In genomic region chr4:130309254-130309653, GRCm38 (mm10) we compare ENCODE assay signal across 7 mouse cellular contexts. TPM values are rescaled to one million over a fixed set of nuclear protein-coding genes. Genes with fewer than 3 reads are reported as not detected.
DNase-seq lines count a peak whose midpoint lies in the region; ATAC-seq and TF ChIP-seq lines count a peak whose summit lies in the region.

No protein-coding gene starts in this region.

- ATAC-seq in hindbrain, embryonic 15.5 days (ENCODE audit: low FRiP score, low read depth): peak; percentile 47; the same call in 1 of the 2 replicates
- no peak for ATAC-seq in neural tube, embryonic 14.5 days (ENCODE audit: low read depth)

- peak overlapping the region; percentile 97 for H3K27ac ChIP-seq in left cerebral cortex, adult 2 months
- H3K27ac ChIP-seq in forebrain, embryonic 10.5 days: no peak overlapping the region
- H3K27ac ChIP-seq in hindbrain, embryonic 15.5 days (replicated peaks): peak overlapping the region; percentile 79
- no peak overlapping the region for H3K27ac ChIP-seq in neural tube, embryonic 14.5 days (ENCODE audit: low read depth, low read length)

- H3K4me3 ChIP-seq in left cerebral cortex, adult 2 months: peak overlapping the region; percentile 85
- peak overlapping the region; percentile 64 for H3K4me3 ChIP-seq in forebrain, embryonic 10.5 days
- H3K4me3 ChIP-seq in hindbrain, embryonic 15.5 days: peak overlapping the region; percentile 66
- H3K4me3 ChIP-seq in neural tube, embryonic 14.5 days (ENCODE audit: low read depth, low read length): peak overlapping the region; percentile 41

- 47% methylated on average over 8 of the region's 8 CpGs for WGBS in forebrain, embryonic 10.5 days
- WGBS in hindbrain, embryonic 15.5 days: 39% methylated on average over 8 of the region's 8 CpGs
- WGBS in neural tube, embryonic 14.5 days: 46% methylated on average over 8 of the region's 8 CpGs

- peaks cover 24% of the 10 kb centered on the region for H3K4me1 ChIP-seq in forebrain, embryonic 10.5 days
- peaks cover 31% of the 10 kb centered on the region for H3K4me1 ChIP-seq in hindbrain, embryonic 15.5 days (replicated peaks)
- 0 out of 2 replicates have a peak, but pooled peaks cover 2% of the 10 kb centered on the region for H3K4me1 ChIP-seq in neural tube, embryonic 14.5 days (ENCODE audit: control insufficient read depth, insufficient read depth, low read length)

- H3K27me3 ChIP-seq in forebrain, embryonic 10.5 days (ENCODE audit: poor library complexity, severe bottlenecking): peaks cover 79% of the 10 kb centered on the region
- peaks cover 7% of the 10 kb centered on the region; the same call in 1 of the 2 replicates for H3K27me3 ChIP-seq in hindbrain, embryonic 15.5 days
- H3K27me3 ChIP-seq in neural tube, embryonic 14.5 days (ENCODE audit: control insufficient read depth, insufficient read depth, low read length): peaks cover 9% of the 10 kb centered on the region

- no peak for TF ChIP-seq CTCF in left cerebral cortex, adult 2 months (IDR thresholded peaks at IDR 0.05)

- intact Hi-C loops in left cerebral cortex, adult 2 months (cut with DNase I): no loop called here
- intact Hi-C loops in left cerebral cortex, postnatal 14 days (cut with DNase I): no loop called here
- intact Hi-C loops in left cerebral cortex, postnatal 10 days (cut with DNase I): loop anchor here (5.0 kb wide), 1 partner anchor 112 kb away; no protein-coding TSS in a partner anchor

- peaks cover 6% of the 10 kb centered on the region; the same call in 1 of the 2 replicates for H3K36me3 ChIP-seq in forebrain, embryonic 10.5 days (replicated peaks)
- H3K36me3 ChIP-seq in hindbrain, embryonic 15.5 days: 0 out of 2 replicates have a peak, but pooled peaks cover 7% of the 10 kb centered on the region
- H3K36me3 ChIP-seq in neural tube, embryonic 14.5 days (ENCODE audit: control insufficient read depth, insufficient read depth, low read length): peaks cover 4% of the 10 kb centered on the region; the same call in 1 of the 2 replicates

- H3K4me2 ChIP-seq in hindbrain, embryonic 15.5 days: peak overlapping the region; percentile 90
- H3K4me2 ChIP-seq in neural tube, embryonic 14.5 days (ENCODE audit: low read depth, low read length): peak overlapping the region; percentile 84

- H3K9me3 ChIP-seq in forebrain, embryonic 10.5 days: no peaks in the 10 kb centered on the region
- H3K9me3 ChIP-seq in hindbrain, embryonic 15.5 days: no peaks in the 10 kb centered on the region
- no peaks in the 10 kb centered on the region for H3K9me3 ChIP-seq in neural tube, embryonic 14.5 days (ENCODE audit: control insufficient read depth, low read length)

- DNase-seq in left cerebral cortex, adult 2 months (ENCODE audit: extremely low spot score in 1 of 2, low spot score in 2 of 2): no peak
- DNase-seq in left cerebral cortex, postnatal 14 days (ENCODE audit: low spot score in 2 of 2): no peak
- DNase-seq in forebrain, embryonic 10.5 days (ENCODE audit: extremely low spot score, low spot score): no peak
- DNase-seq in left cerebral cortex, adult 11 months (ENCODE audit: low spot score): no peak
- no peak for DNase-seq in left cerebral cortex, postnatal 10 days (ENCODE audit: extremely low spot score in 1 of 2, low spot score in 2 of 2)

- H3K9ac ChIP-seq in hindbrain, embryonic 15.5 days: peak overlapping the region; percentile 81
- peak overlapping the region; percentile 69 for H3K9ac ChIP-seq in neural tube, embryonic 14.5 days (replicated peaks; ENCODE audit: low read depth, low read length)

RNA-seq across cellular contexts. Expression of gene Gm10570, which starts 0.8 kb away (rescaled TPM):
- total RNA-seq in left cerebral cortex, adult 2 months (2021): 1 to 10 TPM; 1.0 to 2.3 TPM
- total RNA-seq in left cerebral cortex, postnatal 14 days (2021): not detected
- not detected in 2 replicates for polyA plus RNA-seq in forebrain, embryonic 10.5 days (2016; fragmentation: Nextera tagmentation; extraction: Ambion mirVana)
- 1.9 TPM in 2 replicates for polyA plus RNA-seq in hindbrain, embryonic 15.5 days (2015; fragmentation: Nextera tagmentation; extraction: Ambion mirVana)
- polyA plus RNA-seq in neural tube, embryonic 14.5 days (2014; fragmentation: Nextera tagmentation; extraction: Ambion mirVana): 0.99 and 1.8 TPM in 2 replicates
- 1 to 10 TPM in 1 of 2 experiments, not detected in 1; 1.8 TPM for total RNA-seq in left cerebral cortex, postnatal 10 days (2021)

RNA-seq across cellular contexts. Expression of gene Fabp3, which starts 0.9 kb away (rescaled TPM):
- 100 to 1,000 TPM; 124 to 126 TPM for total RNA-seq in left cerebral cortex, adult 2 months (2021)
- total RNA-seq in left cerebral cortex, postnatal 14 days (2021): 100 to 1,000 TPM; 198 to 207 TPM
- polyA plus RNA-seq in forebrain, embryonic 10.5 days (2016; fragmentation: Nextera tagmentation; extraction: Ambion mirVana): 16.2 and 18.8 TPM in 2 replicates
- polyA plus RNA-seq in hindbrain, embryonic 15.5 days (2015; fragmentation: Nextera tagmentation; extraction: Ambion mirVana): 265 and 266 TPM in 2 replicates
- polyA plus RNA-seq in neural tube, embryonic 14.5 days (2014; fragmentation: Nextera tagmentation; extraction: Ambion mirVana): 193 and 278 TPM in 2 replicates
- total RNA-seq in left cerebral cortex, postnatal 10 days (2021): 100 to 1,000 TPM; 218 to 234 TPM

RNA-seq across cellular contexts. Expression of gene Serinc2, which starts 30.2 kb away (rescaled TPM):
- total RNA-seq in left cerebral cortex, adult 2 months (2021): 10 to 100 TPM in 1 of 2 experiments, 1 to 10 TPM in 1; 6.5 to 11.9 TPM
- 1 to 10 TPM; 3.5 to 3.8 TPM for total RNA-seq in left cerebral cortex, postnatal 14 days (2021)
- polyA plus RNA-seq in forebrain, embryonic 10.5 days (2016; fragmentation: Nextera tagmentation; extraction: Ambion mirVana): 53.3 and 63.2 TPM in 2 replicates
- polyA plus RNA-seq in hindbrain, embryonic 15.5 days (2015; fragmentation: Nextera tagmentation; extraction: Ambion mirVana): 36.3 and 37.5 TPM in 2 replicates
- 34.8 and 36.4 TPM in 2 replicates for polyA plus RNA-seq in neural tube, embryonic 14.5 days (2014; fragmentation: Nextera tagmentation; extraction: Ambion mirVana)
- 1 to 10 TPM; 2.9 to 3.1 TPM for total RNA-seq in left cerebral cortex, postnatal 10 days (2021)

RNA-seq across cellular contexts. Expression of gene Zcchc17, which starts 50.5 kb away (rescaled TPM):
- 10 to 100 TPM; 64.0 to 64.2 TPM for total RNA-seq in left cerebral cortex, adult 2 months (2021)
- total RNA-seq in left cerebral cortex, postnatal 14 days (2021): 10 to 100 TPM; 57.9 to 61.8 TPM
- polyA plus RNA-seq in forebrain, embryonic 10.5 days (2016; fragmentation: Nextera tagmentation; extraction: Ambion mirVana): 68.8 and 72.4 TPM in 2 replicates
- 84.2 and 85.5 TPM in 2 replicates for polyA plus RNA-seq in hindbrain, embryonic 15.5 days (2015; fragmentation: Nextera tagmentation; extraction: Ambion mirVana)
- 97.0 and 98.1 TPM in 2 replicates for polyA plus RNA-seq in neural tube, embryonic 14.5 days (2014; fragmentation: Nextera tagmentation; extraction: Ambion mirVana)
- 10 to 100 TPM; 49.0 to 54.6 TPM for total RNA-seq in left cerebral cortex, postnatal 10 days (2021)

RNA-seq across cellular contexts. Expression of gene Snrnp40, which starts 50.7 kb away (rescaled TPM):
- total RNA-seq in left cerebral cortex, adult 2 months (2021): 10 to 100 TPM; 24.2 to 25.4 TPM
- 10 to 100 TPM; 23.5 to 26.3 TPM for total RNA-seq in left cerebral cortex, postnatal 14 days (2021)
- polyA plus RNA-seq in forebrain, embryonic 10.5 days (2016; fragmentation: Nextera tagmentation; extraction: Ambion mirVana): 233 and 235 TPM in 2 replicates
- polyA plus RNA-seq in hindbrain, embryonic 15.5 days (2015; fragmentation: Nextera tagmentation; extraction: Ambion mirVana): 95.3 and 98.3 TPM in 2 replicates
- 101 and 102 TPM in 2 replicates for polyA plus RNA-seq in neural tube, embryonic 14.5 days (2014; fragmentation: Nextera tagmentation; extraction: Ambion mirVana)
- 10 to 100 TPM; 30.2 to 34.4 TPM for total RNA-seq in left cerebral cortex, postnatal 10 days (2021)

Comparison
In these comparisons a context has a peak if more than half of its experiments do, and no peak if none do; other contexts are left out.
1. H3K27ac ChIP-seq: peak in left cerebral cortex, adult 2 months (single experiment) and hindbrain, embryonic 15.5 days (single experiment); none in forebrain, embryonic 10.5 days (single experiment) and neural tube, embryonic 14.5 days (single experiment).
2. Peak in every context shown above with its lines, with median percentiles within 50 percentile points of each other: H3K4me3 ChIP-seq.